Mouse (Mus musculus) lung, adult 2 months (tissue): Measurements from ENCODE around the gene F13b. TPM values are rescaled to one million over a fixed set of nuclear protein-coding genes. Genes with fewer than 3 reads are reported as not detected.

Source experiments
- DNase-seq: peaks from one replicate; pipeline ENCODE4 v3.0.0; 2022
- H3K4me1 ChIP-seq: fragments of 200-500 bp; 2 replicates; pipeline ENCODE4 v1.6.1; 2011; ENCODE audit warnings: low read length; ENCODE audit not compliant: control insufficient read depth, insufficient read depth
- H3K4me3 ChIP-seq: fragments of 200-500 bp; replicated peaks from 2 replicates; pipeline ENCODE3; 2011; ENCODE audit warnings: low read depth, mild to moderate bottlenecking, control low read depth, low read length; ENCODE audit errors: extremely low read depth
- CTCF ChIP-seq: fragments of 200-500 bp; IDR thresholded peaks from 2 replicates; pipeline ENCODE4 v1.5.1; 2011; ENCODE audit warnings: mild to moderate bottlenecking, low read length, control low read depth; ENCODE audit not compliant: insufficient read depth
- POLR2A ChIP-seq: fragments of 200-500 bp; IDR thresholded peaks from 2 replicates; pipeline ENCODE4 v1.6.1; 2011; ENCODE audit warnings: low read depth, mild to moderate bottlenecking, control low read depth, low read length, borderline replicate concordance; ENCODE audit errors: extremely low read depth
- WGBS: fragments of 180-500 bp; shearing (Covaris S2); methylation state at CpG from one replicate; pipeline ENCODE4 v1.1.7; 2018; 5-methylcytosine and 5-hydroxymethylcytosine counted together
- polyA plus RNA-seq: library from polyadenylated mRNA; depleted of rRNA; stranded (reverse); fragments of >200 nt; gene quantifications from 2 replicates; pipeline ENCODE4 v1.2.3, GENCODE M21; 2012; rRNA removed

The F13b gene
- polyA plus RNA-seq = not detected in 2 replicates

DNA sequence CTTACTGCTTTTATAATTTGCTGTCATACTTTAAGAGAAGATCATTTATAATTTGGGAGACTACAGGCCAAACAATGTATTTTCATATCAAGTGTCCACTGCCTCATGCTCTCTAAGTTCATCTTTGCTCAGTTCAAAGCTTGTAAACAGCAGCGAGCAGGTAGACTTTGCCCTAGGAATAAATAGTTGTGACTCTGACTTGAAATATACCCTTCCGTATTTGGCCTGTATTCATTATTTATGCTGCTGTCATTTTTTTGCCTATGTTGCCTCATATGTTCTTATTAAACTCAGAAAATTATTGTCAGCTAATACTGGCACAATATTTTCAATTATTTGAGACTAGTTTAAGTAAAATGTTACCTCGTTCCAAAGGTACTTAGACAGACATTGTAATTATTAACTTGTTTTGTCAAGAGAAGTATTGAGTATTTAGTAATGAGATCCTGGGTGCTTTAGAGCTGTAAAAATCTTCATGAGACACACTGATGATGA lies at the start of gene F13b:
Gene F13b (plus strand): TSS at position 445 of the 495 bp plus-strand sequence.
- WGBS = 82% methylated on average over 3 of the region's 3 CpGs
- TF ChIP-seq CTCF = no peak
- TF ChIP-seq POLR2A = no peak
- DNase-seq = no peak

DNA sequence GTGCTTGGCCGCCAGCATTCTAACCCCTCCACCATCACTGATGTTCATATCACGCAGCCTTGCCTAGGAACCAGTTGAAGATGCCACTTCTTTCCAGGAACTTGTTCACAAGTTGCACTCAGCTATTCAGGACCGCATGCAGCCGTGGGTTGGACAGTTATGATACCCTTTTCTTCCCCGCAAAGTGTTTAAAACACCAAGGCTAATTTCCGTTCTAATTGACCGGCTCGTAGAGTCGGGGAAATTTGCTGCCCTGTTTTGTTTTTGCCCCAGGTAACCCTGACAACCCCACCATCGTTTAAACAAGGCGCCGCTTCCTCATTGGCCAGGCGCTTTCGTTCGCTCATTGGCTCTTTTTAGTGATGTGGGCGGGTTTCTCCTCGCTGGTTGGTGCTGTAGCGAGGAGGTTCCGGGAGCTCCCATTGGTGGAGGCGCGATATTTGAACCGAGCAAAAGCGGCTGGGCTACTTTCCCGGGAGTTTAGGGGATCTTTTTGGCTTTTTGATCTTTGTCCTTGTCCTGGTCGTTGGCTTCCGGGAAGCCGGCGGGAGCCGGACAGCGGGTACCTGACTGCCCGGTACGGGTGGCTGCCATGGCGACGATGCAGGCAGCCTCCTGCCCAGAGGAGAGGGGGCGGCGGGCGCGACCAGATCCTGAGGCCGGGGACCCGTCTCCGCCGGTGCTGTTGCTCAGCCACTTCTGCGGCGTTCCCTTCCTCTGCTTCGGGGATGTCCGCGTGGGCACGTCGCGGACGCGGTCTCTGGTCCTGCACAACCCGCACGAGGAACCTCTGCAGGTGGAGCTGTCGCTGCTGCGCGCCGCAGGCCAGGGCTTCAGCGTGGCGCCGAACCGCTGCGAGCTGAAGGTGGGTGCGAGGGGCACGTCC lies 46.9 kb upstream of the F13b start, which contains the start of gene Aspm:
Gene Aspm (plus strand): TSS at position 433 of the 886 bp plus-strand sequence.
- Histone ChIP-seq H3K4me3 (peak within 1 kb of the TSS; percentile 54), H3K4me1 (peaks cover 7% of the 10 kb centered on the region)
- peak; percentile 78 for DNase-seq
- WGBS = under 1% methylated on average over 65 of the region's 65 CpGs
- no peak for TF ChIP-seq POLR2A
- no peak for TF ChIP-seq CTCF

More for the DNA sequence above, at the start of gene F13b:
- H3K4me1 ChIP-seq = no peaks in the 10 kb centered on the region
- H3K4me3 ChIP-seq = no peak within 1 kb of the TSS

DNA sequence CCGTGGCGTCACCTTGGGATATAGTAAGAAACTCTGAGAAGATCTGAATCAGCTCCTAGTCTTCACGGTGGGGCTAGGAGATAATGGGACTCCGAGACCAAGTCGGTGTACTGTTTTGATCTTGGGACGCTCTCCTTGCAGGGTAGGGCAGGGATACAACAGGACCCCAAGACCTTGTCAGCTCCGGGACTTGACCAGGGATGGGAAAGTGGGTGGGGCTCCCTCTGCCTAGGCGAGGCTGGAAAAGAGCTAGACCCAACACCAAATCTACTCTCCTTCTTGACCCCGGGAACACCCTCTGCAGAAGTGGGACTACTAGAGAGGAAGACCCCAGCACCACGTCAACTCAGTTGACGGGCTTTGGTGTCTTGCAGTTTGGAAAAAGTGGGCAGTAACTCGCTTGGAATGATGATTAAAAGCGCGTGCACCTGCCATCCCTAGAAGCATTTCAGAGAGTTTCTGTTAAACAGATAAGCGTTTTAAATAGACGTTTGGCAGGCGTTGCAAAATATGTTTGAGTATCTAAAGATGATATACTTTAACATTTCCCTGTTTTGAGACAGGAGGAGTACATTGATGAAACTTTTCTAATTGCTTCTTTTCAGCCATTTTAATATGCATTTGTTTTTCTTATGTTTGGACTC lies 46.2 kb upstream of the F13b start:
- TF ChIP-seq CTCF (no peak), POLR2A (no peak)
- under 1% methylated on average over 17 of the region's 17 CpGs for WGBS
- Histone ChIP-seq H3K4me1 (peaks cover 7% of the 10 kb centered on the region), H3K4me3 (peak overlapping the region; percentile 53)
- DNase-seq = no peak

DNA sequence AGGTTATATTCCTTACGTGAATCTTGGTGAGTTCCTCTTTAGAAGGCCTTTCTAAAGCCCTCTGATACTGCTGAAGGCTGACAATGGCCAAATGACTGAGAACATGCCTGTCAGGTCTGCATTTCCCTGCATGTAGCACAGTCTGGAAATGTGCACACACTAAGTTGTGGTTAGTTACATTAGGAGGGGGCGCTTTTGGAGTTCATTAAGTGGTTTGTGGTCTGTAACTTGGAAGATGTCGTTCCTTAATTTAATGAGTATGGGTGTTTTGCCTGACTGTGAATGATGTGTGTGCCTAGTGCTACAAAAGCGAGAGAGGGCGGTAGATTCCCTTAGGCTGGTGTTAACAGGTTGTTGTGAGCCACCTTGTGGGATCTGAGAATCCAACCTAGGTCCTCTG lies 40.7 kb upstream of the F13b start:
- WGBS = 77% methylated on average over 5 of the region's 5 CpGs
- H3K4me1 ChIP-seq = no peaks in the 10 kb centered on the region

DNA sequence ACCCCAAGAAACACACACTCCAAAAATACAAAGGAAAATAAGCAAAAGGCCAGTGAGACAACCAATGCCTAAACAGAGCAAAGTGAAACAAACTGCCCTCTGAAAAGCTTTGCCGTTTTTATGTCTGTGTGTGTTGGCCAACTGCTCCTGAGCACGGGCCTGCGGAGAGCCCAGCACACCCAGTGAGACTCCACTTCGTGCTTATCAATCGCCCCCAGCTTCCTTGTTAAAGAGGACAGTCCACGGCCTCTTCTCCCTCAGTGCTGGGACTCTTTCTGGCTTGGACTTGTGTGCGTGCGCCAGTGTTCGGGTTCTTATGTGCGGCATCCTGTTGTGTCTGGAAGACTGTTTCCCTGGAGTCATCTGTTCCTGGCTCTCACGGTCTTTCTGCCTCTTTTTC lies 35.6 kb upstream of the F13b start:
- WGBS = 85% methylated on average over 11 of the region's 11 CpGs
- TF ChIP-seq CTCF (no peak), POLR2A (no peak)

More for the DNA sequence above, 40.7 kb upstream of the F13b start:
- no peak for DNase-seq
- no peak overlapping the region for H3K4me3 ChIP-seq
- TF ChIP-seq POLR2A = no peak

DNA sequence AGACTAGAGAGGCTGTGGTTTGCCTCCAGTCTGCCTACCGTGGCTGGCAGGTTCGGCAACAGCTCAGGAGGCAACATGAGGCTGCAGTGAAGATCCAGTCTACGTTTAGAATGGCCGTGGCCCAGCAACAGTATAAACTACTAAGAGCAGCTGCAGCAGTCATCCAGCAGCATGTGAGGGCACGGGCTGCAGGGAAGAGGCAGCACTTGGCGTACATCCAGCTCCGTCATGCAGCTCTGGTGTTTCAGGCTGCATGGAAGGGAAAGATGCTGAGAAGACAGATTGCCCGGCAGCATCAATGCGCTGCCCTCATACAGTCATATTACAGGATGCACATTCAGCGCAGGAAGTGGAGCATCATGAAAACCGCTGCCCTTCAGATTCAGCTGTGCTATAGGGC lies 22.6 kb upstream of the F13b start:
- 89% methylated on average over 11 of the region's 11 CpGs for WGBS

More for the DNA sequence above, 35.6 kb upstream of the F13b start:
- no peak for DNase-seq
- H3K4me1 ChIP-seq = no peaks in the 10 kb centered on the region
- no peak overlapping the region for H3K4me3 ChIP-seq

DNA sequence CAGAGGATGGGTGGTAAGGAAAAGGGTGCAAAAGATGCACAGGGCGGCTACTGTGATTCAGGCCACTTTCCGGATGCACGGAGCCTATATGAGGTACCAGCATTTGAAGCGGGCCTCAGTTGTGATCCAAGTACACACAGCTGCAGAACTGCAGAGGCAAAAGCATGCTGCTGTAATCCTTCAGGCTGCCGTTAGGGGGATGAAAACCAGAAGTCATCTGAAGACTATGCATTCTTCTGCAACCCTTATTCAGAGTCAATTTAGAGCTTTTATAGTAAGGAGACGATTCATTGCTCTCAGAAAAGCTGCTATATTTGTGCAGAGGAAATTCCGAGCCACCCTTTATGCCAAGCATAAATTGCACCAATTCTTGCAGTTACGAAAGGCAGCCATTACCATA lies 21.3 kb upstream of the F13b start:
- WGBS = 94% methylated on average over 8 of the region's 8 CpGs

More for the DNA sequence above, 22.6 kb upstream of the F13b start:
- no peaks in the 10 kb centered on the region for H3K4me1 ChIP-seq
- DNase-seq = no peak
- no peak overlapping the region for H3K4me3 ChIP-seq
- TF ChIP-seq CTCF (no peak), POLR2A (no peak)

DNA sequence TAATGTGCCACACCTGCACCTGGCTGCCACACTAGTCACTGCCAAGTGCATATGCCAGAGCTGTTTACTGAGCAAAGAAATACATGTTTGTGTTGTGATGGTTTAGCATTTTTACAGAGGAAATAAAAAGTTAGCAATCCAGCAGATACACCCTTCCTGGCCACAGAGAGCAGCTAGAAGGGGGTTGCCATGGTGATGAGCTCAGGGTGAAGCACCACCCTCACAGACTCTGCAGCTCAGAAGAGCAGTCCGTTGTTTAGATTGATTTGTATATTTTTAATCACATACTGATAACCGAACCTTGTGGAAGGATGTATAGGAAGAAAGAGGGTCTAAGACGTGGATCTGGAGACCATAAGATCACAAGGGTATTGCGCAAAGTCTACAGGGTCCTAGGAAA lies 20.4 kb upstream of the F13b start:
- no peak for TF ChIP-seq CTCF
- no peak for TF ChIP-seq POLR2A
- H3K4me1 ChIP-seq = no peaks in the 10 kb centered on the region
- DNase-seq = no peak
- WGBS = 69% methylated on average over 4 of the region's 4 CpGs
- H3K4me3 ChIP-seq = no peak overlapping the region

More for the DNA sequence above, 21.3 kb upstream of the F13b start:
- no peaks in the 10 kb centered on the region for H3K4me1 ChIP-seq
- no peak for DNase-seq
- TF ChIP-seq CTCF (no peak), POLR2A (no peak)
- H3K4me3 ChIP-seq = no peak overlapping the region

DNA sequence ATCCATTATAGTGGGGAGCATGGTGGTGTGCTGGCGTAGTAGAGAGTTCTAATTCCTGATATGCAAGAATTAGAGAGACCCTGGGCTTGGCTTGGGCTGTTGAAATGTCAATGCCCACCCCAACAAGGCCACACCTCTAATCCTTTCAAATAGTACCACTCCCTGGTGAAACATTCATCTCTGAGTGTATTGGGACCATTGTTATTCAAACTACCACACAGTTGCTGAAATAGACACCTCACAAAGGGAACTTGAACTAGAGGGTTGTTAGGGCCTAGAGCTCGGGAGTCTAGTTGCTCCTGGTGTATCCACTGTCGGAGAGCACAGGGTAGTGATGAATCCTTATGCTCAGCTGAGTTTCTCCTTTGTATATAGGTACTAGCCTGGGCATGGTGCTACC lies 6.9 kb upstream of the F13b start:
- H3K4me3 ChIP-seq = no peak overlapping the region
- DNase-seq = no peak
- H3K4me1 ChIP-seq = no peaks in the 10 kb centered on the region
- 93% methylated on average over 3 of the region's 3 CpGs for WGBS
- no peak for TF ChIP-seq POLR2A
- no peak for TF ChIP-seq CTCF

DNA sequence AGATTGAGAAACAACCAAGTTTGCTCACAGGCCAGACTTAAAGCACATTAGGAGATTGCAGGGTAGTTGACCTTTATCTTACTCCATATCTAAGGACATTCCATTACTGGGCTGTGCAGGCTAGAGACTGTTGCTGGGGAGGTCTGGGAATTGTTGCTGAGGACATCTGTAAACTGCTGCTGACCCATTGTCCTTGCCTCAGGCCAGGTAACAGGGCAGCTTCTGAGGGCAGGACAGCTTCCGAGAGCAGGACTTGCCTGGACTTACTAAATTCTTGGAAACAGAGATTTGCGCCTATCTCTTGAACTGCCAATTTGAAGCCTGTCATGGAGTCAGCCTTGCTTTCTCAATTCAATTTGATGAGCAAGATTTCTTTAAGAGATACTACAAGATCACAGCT lies 6.1 kb upstream of the F13b start:
- no peak for TF ChIP-seq POLR2A
- no peak for TF ChIP-seq CTCF
- no peak overlapping the region for H3K4me3 ChIP-seq
- no peaks in the 10 kb centered on the region for H3K4me1 ChIP-seq
- 90% methylated on average over 2 of the region's 2 CpGs for WGBS
- no peak for DNase-seq
